ENCODE assay signal across 8 mouse cellular contexts in the genomic region with DNA sequence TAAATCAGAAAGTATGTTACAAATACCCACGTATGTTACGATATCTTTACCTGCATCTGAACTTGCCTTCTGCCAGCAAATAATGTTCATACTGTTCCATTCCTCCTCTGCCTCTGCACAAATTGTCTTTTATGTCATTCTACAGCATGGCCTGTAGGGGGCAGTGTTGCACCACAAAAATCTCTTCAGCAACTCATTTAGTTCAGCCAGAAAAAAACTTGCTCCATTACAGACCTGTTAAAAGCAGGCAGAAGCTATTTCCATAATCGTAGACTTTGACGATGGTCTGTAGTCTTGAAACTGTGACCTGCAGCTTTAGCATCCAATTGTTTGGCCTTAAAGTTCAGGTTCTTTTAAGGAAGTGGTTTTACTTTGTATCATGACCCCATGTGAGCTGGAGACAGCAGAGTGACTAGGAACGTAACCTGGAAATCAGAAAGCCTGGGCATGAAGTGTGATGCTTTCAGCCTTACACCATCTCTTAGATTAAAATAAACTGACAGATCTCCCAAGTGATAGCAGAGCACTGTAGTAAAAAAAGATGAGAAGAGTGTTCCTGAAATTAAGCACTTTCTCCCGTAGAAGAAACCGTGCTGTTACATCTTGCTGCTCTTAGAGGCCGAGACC.
DNase-seq lines count a peak whose midpoint lies in the region; ATAC-seq lines count a peak whose summit lies in the region.

No protein-coding gene starts in this region.

- peak; percentile 83 for ATAC-seq in granulocyte monocyte progenitor cell, adult 5-6 weeks (replicated peaks; ENCODE audit: poor library complexity, severe bottlenecking)

- peak; percentile 41 for DNase-seq in CD4-positive helper T cell, adult 2 months (ENCODE audit: low read depth, low spot score)
- DNase-seq in WW6 (ENCODE audit: low read depth, low spot score), result peak; percentile 5
- DNase-seq in cerebellum, postnatal 14 days, result peak; percentile 75
- peak; percentile 66 to 72 for DNase-seq in kidney, postnatal 4 days
- peak; percentile 56 for DNase-seq in lung, postnatal 14 days
- DNase-seq in ovary, postnatal 36 days (ENCODE audit: low spot score), result peak; percentile 46
- peak; percentile 16 to 26 for DNase-seq in thymus, postnatal 36 days

Comparison
In these comparisons a context has a peak if more than half of its experiments do, and no peak if none do; other contexts are left out.
1. Peak in every context shown above with its lines: DNase-seq and ATAC-seq.
2. DNase-seq: peak in every context shown above with its lines; median percentile 75 in cerebellum, postnatal 14 days; 69 in kidney, postnatal 4 days; 56 in lung, postnatal 14 days; 46 in ovary, postnatal 36 days; 41 in CD4-positive helper T cell, adult 2 months; 21 in thymus, postnatal 36 days; 5 in WW6.